Mouse (Mus musculus): ENCODE measurements at regions not wholly inside any gene's neighbourhood (a gene's known extent, or its start where the extent isn't known, plus 50 kb on each side); places are given as distances from the start of the nearest gene placed in this dataset.
A peak's percentile ranks its signal among the peaks of the same experiment; 100 is the strongest.

GRCm38 (mm10) chr13:110852996-110853727, 401.7 kb upstream of the Actbl2 start:
- Histone ChIP-seq H3K9me3 (ENCODE audit: control insufficient read depth, insufficient read depth, low read depth, low read length) (no peaks in the 10 kb centered on the region), H3K27ac (ENCODE audit: insufficient read depth, low read depth, low read length, poor library complexity, severe bottlenecking) (no peak overlapping the region), H3K4me3 (ENCODE audit: insufficient read depth in 1 of 2, low read depth in 1 of 2, low read length in 2 of 2, poor library complexity in 1 of 2, severe bottlenecking in 1 of 2) (no peak overlapping the region), H3K36me3 (ENCODE audit: control insufficient read depth, insufficient read depth, low read length, poor library complexity, severe bottlenecking) (no peaks in the 10 kb centered on the region), H3K4me1 (ENCODE audit: control insufficient read depth in 2 of 2, insufficient read depth in 2 of 2, low read length in 2 of 2, poor library complexity in 1 of 2) (no peaks in the 10 kb centered on the region), H3K9ac (ENCODE audit: insufficient read depth, low read depth, low read length, poor library complexity, severe bottlenecking) (no peak overlapping the region)
- TF ChIP-seq HCFC1 (IDR thresholded peaks at IDR 0.05; ENCODE audit: borderline replicate concordance, insufficient read depth, low read length), result no peak
- TF ChIP-seq CHD2 (IDR thresholded peaks at IDR 0.05; ENCODE audit: low read depth, low read length), result no peak
- no peak for TF ChIP-seq MAFK (IDR thresholded peaks at IDR 0.05; ENCODE audit: insufficient read depth, low read depth, low read length)
- TF ChIP-seq ZC3H11A (IDR thresholded peaks at IDR 0.05; ENCODE audit: borderline replicate concordance, low read depth, low read length), result no peak
- no peak for TF ChIP-seq ZNF384 (IDR thresholded peaks at IDR 0.05; ENCODE audit: low read depth, low read length)
- in situ Hi-C loops (cut with MboI; ENCODE audit: low sequenced_read_pairs in 2 of 2, unreplicated experiment in 2 of 2), result no loop called here
- DNase-seq (ENCODE audit: low read depth, low spot score), result no peak

GRCm38 (mm10) chr13:110854213-110854612, 400.6 kb upstream of the Actbl2 start:
- Histone ChIP-seq H3K4me3 (ENCODE audit: insufficient read depth in 1 of 2, low read depth in 1 of 2, low read length in 2 of 2, poor library complexity in 1 of 2, severe bottlenecking in 1 of 2) (no peak overlapping the region), H3K4me1 (ENCODE audit: control insufficient read depth in 2 of 2, insufficient read depth in 2 of 2, low read length in 2 of 2, poor library complexity in 1 of 2) (no peaks in the 10 kb centered on the region), H3K9me3 (ENCODE audit: control insufficient read depth, insufficient read depth, low read depth, low read length) (no peaks in the 10 kb centered on the region), H3K27ac (ENCODE audit: insufficient read depth, low read depth, low read length, poor library complexity, severe bottlenecking) (no peak overlapping the region), H3K36me3 (ENCODE audit: control insufficient read depth, insufficient read depth, low read length, poor library complexity, severe bottlenecking) (no peaks in the 10 kb centered on the region), H3K9ac (ENCODE audit: insufficient read depth, low read depth, low read length, poor library complexity, severe bottlenecking) (no peak overlapping the region)
- no peak for TF ChIP-seq MAFK (IDR thresholded peaks at IDR 0.05; ENCODE audit: insufficient read depth, low read depth, low read length)
- TF ChIP-seq ZC3H11A (IDR thresholded peaks at IDR 0.05; ENCODE audit: borderline replicate concordance, low read depth, low read length), result no peak
- no peak for TF ChIP-seq CHD2 (IDR thresholded peaks at IDR 0.05; ENCODE audit: low read depth, low read length)
- no peak for TF ChIP-seq ZNF384 (IDR thresholded peaks at IDR 0.05; ENCODE audit: low read depth, low read length)
- TF ChIP-seq HCFC1 (IDR thresholded peaks at IDR 0.05; ENCODE audit: borderline replicate concordance, insufficient read depth, low read length), result no peak
- no peak for DNase-seq (ENCODE audit: low read depth, low spot score)
- in situ Hi-C loops (cut with MboI; ENCODE audit: low sequenced_read_pairs in 2 of 2, unreplicated experiment in 2 of 2), result no loop called here

- Histone ChIP-seq H3K36me3 (ENCODE audit: control insufficient read depth, insufficient read depth, low read length, poor library complexity, severe bottlenecking) (no peaks in the 10 kb centered on the region), H3K27ac (ENCODE audit: insufficient read depth, low read depth, low read length, poor library complexity, severe bottlenecking) (no peak overlapping the region)
- DNase-seq (ENCODE audit: low read depth, low spot score), result no peak
Measured at GRCm38 (mm10) chr13:110865902-110866512, 388.8 kb upstream of the Actbl2 start.

GRCm38 (mm10) chr13:110866713-110867112, 388.1 kb upstream of the Actbl2 start:
- H3K27ac ChIP-seq (ENCODE audit: insufficient read depth, low read depth, low read length, poor library complexity, severe bottlenecking), result no peak overlapping the region
- H3K4me1 ChIP-seq (ENCODE audit: control insufficient read depth in 2 of 2, insufficient read depth in 2 of 2, low read length in 2 of 2, poor library complexity in 1 of 2), result no peaks in the 10 kb centered on the region
- H3K36me3 ChIP-seq (ENCODE audit: control insufficient read depth, insufficient read depth, low read length, poor library complexity, severe bottlenecking), result no peaks in the 10 kb centered on the region
- no peak for TF ChIP-seq CHD2 (IDR thresholded peaks at IDR 0.05; ENCODE audit: low read depth, low read length)
- TF ChIP-seq HCFC1 (IDR thresholded peaks at IDR 0.05; ENCODE audit: borderline replicate concordance, insufficient read depth, low read length), result no peak
- TF ChIP-seq MAFK (IDR thresholded peaks at IDR 0.05; ENCODE audit: insufficient read depth, low read depth, low read length), result no peak
- TF ChIP-seq ZC3H11A (IDR thresholded peaks at IDR 0.05; ENCODE audit: borderline replicate concordance, low read depth, low read length), result peak; percentile 10; the same call in 1 of the 2 replicates
- no peak for TF ChIP-seq ZNF384 (IDR thresholded peaks at IDR 0.05; ENCODE audit: low read depth, low read length)
- H3K4me3 ChIP-seq (ENCODE audit: insufficient read depth in 1 of 2, low read depth in 1 of 2, low read length in 2 of 2, poor library complexity in 1 of 2, severe bottlenecking in 1 of 2), result no peak overlapping the region
- no peaks in the 10 kb centered on the region for H3K9me3 ChIP-seq (ENCODE audit: control insufficient read depth, insufficient read depth, low read depth, low read length)
- no peak overlapping the region for H3K9ac ChIP-seq (ENCODE audit: insufficient read depth, low read depth, low read length, poor library complexity, severe bottlenecking)
- DNase-seq (ENCODE audit: low read depth, low spot score), result no peak
- in situ Hi-C loops (cut with MboI; ENCODE audit: low sequenced_read_pairs in 2 of 2, unreplicated experiment in 2 of 2), result no loop called here

More at GRCm38 (mm10) chr13:110865902-110866512, 388.8 kb upstream of the Actbl2 start:
- in situ Hi-C loops (cut with MboI; ENCODE audit: low sequenced_read_pairs in 2 of 2, unreplicated experiment in 2 of 2), result no loop called here
- H3K9me3 ChIP-seq (ENCODE audit: control insufficient read depth, insufficient read depth, low read depth, low read length), result no peaks in the 10 kb centered on the region
- no peak overlapping the region for H3K9ac ChIP-seq (ENCODE audit: insufficient read depth, low read depth, low read length, poor library complexity, severe bottlenecking)
- no peaks in the 10 kb centered on the region for H3K4me1 ChIP-seq (ENCODE audit: control insufficient read depth in 2 of 2, insufficient read depth in 2 of 2, low read length in 2 of 2, poor library complexity in 1 of 2)
- TF ChIP-seq ZNF384 (IDR thresholded peaks at IDR 0.05; ENCODE audit: low read depth, low read length), result no peak
- no peak for TF ChIP-seq CHD2 (IDR thresholded peaks at IDR 0.05; ENCODE audit: low read depth, low read length)
- no peak for TF ChIP-seq ZC3H11A (IDR thresholded peaks at IDR 0.05; ENCODE audit: borderline replicate concordance, low read depth, low read length)
- TF ChIP-seq HCFC1 (IDR thresholded peaks at IDR 0.05; ENCODE audit: borderline replicate concordance, insufficient read depth, low read length), result no peak
- no peak for TF ChIP-seq MAFK (IDR thresholded peaks at IDR 0.05; ENCODE audit: insufficient read depth, low read depth, low read length)
- H3K4me3 ChIP-seq (ENCODE audit: insufficient read depth in 1 of 2, low read depth in 1 of 2, low read length in 2 of 2, poor library complexity in 1 of 2, severe bottlenecking in 1 of 2), result no peak overlapping the region

Data from ES-E14 (cell line).